ENCODE assay signal across 9 mouse cellular contexts in the genomic region with DNA sequence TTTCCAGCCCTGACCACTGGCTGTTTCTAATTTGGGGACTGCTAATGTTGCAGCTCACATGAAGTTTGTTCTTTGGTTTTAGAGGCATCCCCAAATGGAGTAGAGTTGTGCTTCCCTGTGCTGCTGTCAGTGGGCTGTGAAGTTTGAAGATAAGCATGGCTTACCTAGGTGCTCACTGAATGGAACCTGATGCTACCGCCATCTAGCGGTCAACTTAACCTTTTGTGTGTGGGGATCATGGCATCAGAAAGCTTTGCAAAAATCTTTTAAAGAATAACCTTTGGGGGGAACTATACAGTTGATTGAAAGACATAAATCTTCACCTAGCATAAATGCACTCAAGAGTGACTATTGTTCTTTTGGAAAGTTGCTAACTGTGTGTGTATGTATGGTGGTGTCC.
A peak's percentile ranks its signal among the peaks of the same experiment; 100 is the strongest.
DNase-seq lines count a peak whose midpoint lies in the region; ATAC-seq and TF ChIP-seq lines count a peak whose summit lies in the region.
"Had no signal": no experiment of that assay in that cellular context is flagged by ENCODE, and none has a peak within 500 bp of the region (broad histone marks: within the 10 kb centered on the region; RNA-seq: fewer than 3 reads in every experiment).

No protein-coding gene starts in this region.

- H3K9me3 ChIP-seq in embryonic facial prominence, embryonic 11.5 days (replicated peaks; ENCODE audit: control insufficient read depth, low read length), result no peaks in the 10 kb centered on the region
- no peaks in the 10 kb centered on the region for H3K9me3 ChIP-seq in embryonic facial prominence, embryonic 10.5 days
- H3K9me3 ChIP-seq in limb, embryonic 14.5 days (ENCODE audit: control insufficient read depth, low read length), result no peaks in the 10 kb centered on the region

- DNase-seq in embryonic facial prominence, embryonic 11.5 days (ENCODE audit: low spot score), result peak; percentile 64
- no peak for DNase-seq in embryonic facial prominence, embryonic 10.5 days (ENCODE audit: low spot score)
- DNase-seq in lung, adult 2 months, result no peak
- DNase-seq in lung, postnatal 14 days, result no peak
- DNase-seq in MN1 (ENCODE audit: low spot score), result peak; percentile 31
- DNase-seq in limb, embryonic 14.5 days (ENCODE audit: low spot score), result peak; percentile 30
- DNase-seq in spleen, adult 18-20 months, result no peak
- no peak for DNase-seq in adrenal gland, postnatal 4 days (ENCODE audit: low spot score in 2 of 2)

- H3K27me3 ChIP-seq in embryonic facial prominence, embryonic 11.5 days (ENCODE audit: control insufficient read depth, insufficient read depth, low read length), result no peaks in the 10 kb centered on the region
- 0 out of 2 replicates have a peak, but pooled peaks cover 11% of the 10 kb centered on the region for H3K27me3 ChIP-seq in embryonic facial prominence, embryonic 10.5 days (replicated peaks; ENCODE audit: low read depth, poor library complexity, severe bottlenecking)
- H3K27me3 ChIP-seq in limb, embryonic 14.5 days (ENCODE audit: control insufficient read depth, insufficient read depth, low read length), result no peaks in the 10 kb centered on the region

- ATAC-seq in embryonic facial prominence, embryonic 11.5 days (replicated peaks; ENCODE audit: insufficient number of reproducible peaks, low FRiP score, low TSS enrichment, low read depth), result no peak
- ATAC-seq in limb, embryonic 14.5 days (ENCODE audit: low FRiP score, low read depth), result no peak
- ATAC-seq: inflammation-experienced regulatory T-cells, adult 6 months had no signal

- H3K4me3 ChIP-seq in embryonic facial prominence, embryonic 11.5 days (ENCODE audit: low read depth, low read length), result no peak overlapping the region
- no peak overlapping the region for H3K4me3 ChIP-seq in embryonic facial prominence, embryonic 10.5 days
- H3K4me3 ChIP-seq in lung, adult 2 months (replicated peaks; ENCODE audit: extremely low read depth, low read depth, low read length), result no peak overlapping the region
- no peak overlapping the region for H3K4me3 ChIP-seq in limb, embryonic 14.5 days (replicated peaks; ENCODE audit: low read length)

- no peak overlapping the region for H3K27ac ChIP-seq in embryonic facial prominence, embryonic 11.5 days (replicated peaks; ENCODE audit: low read depth, low read length)
- no peak overlapping the region for H3K27ac ChIP-seq in embryonic facial prominence, embryonic 10.5 days (replicated peaks)
- no peak overlapping the region for H3K27ac ChIP-seq in limb, embryonic 14.5 days (replicated peaks; ENCODE audit: low read depth, low read length)

- no peak overlapping the region for H3K4me2 ChIP-seq in embryonic facial prominence, embryonic 11.5 days (ENCODE audit: low read depth, low read length)
- no peak overlapping the region for H3K4me2 ChIP-seq in limb, embryonic 14.5 days (replicated peaks; ENCODE audit: low read depth, low read length, severe bottlenecking)

- H3K4me1 ChIP-seq in embryonic facial prominence, embryonic 11.5 days (ENCODE audit: control insufficient read depth, insufficient read depth, low read length), result no peaks in the 10 kb centered on the region
- H3K4me1 ChIP-seq in embryonic facial prominence, embryonic 10.5 days, result peaks cover 10% of the 10 kb centered on the region
- no peaks in the 10 kb centered on the region for H3K4me1 ChIP-seq in lung, adult 2 months (ENCODE audit: control insufficient read depth, insufficient read depth, low read length)
- H3K4me1 ChIP-seq in limb, embryonic 14.5 days (ENCODE audit: control insufficient read depth, insufficient read depth, low read length), result no peaks in the 10 kb centered on the region

- no peaks in the 10 kb centered on the region for H3K36me3 ChIP-seq in embryonic facial prominence, embryonic 11.5 days (replicated peaks; ENCODE audit: control insufficient read depth, insufficient read depth, low read depth, low read length)
- H3K36me3 ChIP-seq in embryonic facial prominence, embryonic 10.5 days (replicated peaks), result no peaks in the 10 kb centered on the region
- H3K36me3 ChIP-seq in limb, embryonic 14.5 days (ENCODE audit: control insufficient read depth, insufficient read depth, low read length), result no peaks in the 10 kb centered on the region

- H3K9ac ChIP-seq in embryonic facial prominence, embryonic 11.5 days (replicated peaks; ENCODE audit: low read length), result no peak overlapping the region
- no peak overlapping the region for H3K9ac ChIP-seq in limb, embryonic 14.5 days (ENCODE audit: low read depth, low read length, severe bottlenecking)

- 0 out of 2 replicates have a peak, but pooled peaks have one; percentile 16 for TF ChIP-seq CTCF in lung, adult 2 months (IDR thresholded peaks at IDR 0.05; ENCODE audit: insufficient read depth, low read length)

- 5% methylated on average over 2 of the region's 2 CpGs for WGBS in embryonic facial prominence, embryonic 11.5 days
- WGBS in embryonic facial prominence, embryonic 10.5 days, result 3% methylated on average over 2 of the region's 2 CpGs
- WGBS in lung, adult 2 months, result 5% methylated on average over 2 of the region's 2 CpGs
- 10% methylated on average over 2 of the region's 2 CpGs for WGBS in limb, embryonic 14.5 days

- no peak for TF ChIP-seq POLR2A in lung, adult 2 months (IDR thresholded peaks at IDR 0.05; ENCODE audit: borderline replicate concordance, extremely low read depth, low read depth, low read length)
- no peak for TF ChIP-seq POLR2A in limb, embryonic 14.5 days (IDR thresholded peaks at IDR 0.05; ENCODE audit: borderline replicate concordance, extremely low read depth, insufficient read depth, insufficient read length)

Comparison
In these comparisons a context has a peak if more than half of its experiments do, and no peak if none do; other contexts are left out.
1. DNase-seq: peak in embryonic facial prominence, embryonic 11.5 days (single experiment), MN1 (single experiment) and limb, embryonic 14.5 days (single experiment); none in embryonic facial prominence, embryonic 10.5 days (single experiment), lung, adult 2 months (single experiment), lung, postnatal 14 days (single experiment), spleen, adult 18-20 months (0 of 2) and adrenal gland, postnatal 4 days (0 of 2).